Mouse (Mus musculus): ENCODE data around the gene Stac2.

The Stac2 gene

GRCm38 (mm10) chr11:98052989-98053834 lies at the start of gene Stac2:
Gene Stac2 (minus strand): TSS chr11:98053462.
- ATAC-seq (ENCODE audit: low TSS enrichment), result 0 out of 2 replicates have a peak, but pooled peaks have one; percentile 41

GRCm38 (mm10) chr11:98101332-98101731 lies 48.1 kb upstream of the Stac2 start:
- no peak for ATAC-seq (ENCODE audit: low TSS enrichment)

- no peak for ATAC-seq (ENCODE audit: low TSS enrichment)
Measured at GRCm38 (mm10) chr11:98090583-98090982, 37.3 kb upstream of the Stac2 start.

- peak; percentile 51; the same call in 1 of the 2 replicates for ATAC-seq (ENCODE audit: low TSS enrichment)
Measured at GRCm38 (mm10) chr11:98088224-98088623, 35.0 kb upstream of the Stac2 start.

- no peak for ATAC-seq (ENCODE audit: low TSS enrichment)
Measured at GRCm38 (mm10) chr11:98086574-98086973, 33.3 kb upstream of the Stac2 start.

- no peak for ATAC-seq (ENCODE audit: low TSS enrichment)
Measured at GRCm38 (mm10) chr11:98086141-98086540, 32.9 kb upstream of the Stac2 start.

GRCm38 (mm10) chr11:98082745-98083144 lies 29.5 kb upstream of the Stac2 start:
- ATAC-seq (ENCODE audit: low TSS enrichment), result no peak

GRCm38 (mm10) chr11:98080450-98080849 lies 27.2 kb upstream of the Stac2 start:
- ATAC-seq (ENCODE audit: low TSS enrichment), result no peak

GRCm38 (mm10) chr11:98077086-98077485 lies 23.8 kb upstream of the Stac2 start:
- ATAC-seq (ENCODE audit: low TSS enrichment), result no peak

GRCm38 (mm10) chr11:98075195-98075808 lies 22.0 kb upstream of the Stac2 start:
- peak; percentile 79 for ATAC-seq (ENCODE audit: low TSS enrichment)

GRCm38 (mm10) chr11:98073442-98073841 lies 20.2 kb upstream of the Stac2 start:
- ATAC-seq (ENCODE audit: low TSS enrichment), result no peak

- no peak for ATAC-seq (ENCODE audit: low TSS enrichment)
Measured at GRCm38 (mm10) chr11:98067255-98067654, 14.0 kb upstream of the Stac2 start.

- no peak for ATAC-seq (ENCODE audit: low TSS enrichment)
Measured at GRCm38 (mm10) chr11:98066201-98066600, 12.9 kb upstream of the Stac2 start.

- peak; percentile 31; the same call in 1 of the 2 replicates for ATAC-seq (ENCODE audit: low TSS enrichment)
Measured at GRCm38 (mm10) chr11:98061904-98062562, 8.8 kb upstream of the Stac2 start.

- ATAC-seq (ENCODE audit: low TSS enrichment), result no peak
Measured at GRCm38 (mm10) chr11:98061441-98061840, 8.2 kb upstream of the Stac2 start.

- ATAC-seq (ENCODE audit: low TSS enrichment), result peak; percentile 58
Measured at GRCm38 (mm10) chr11:98060104-98060692, 6.9 kb upstream of the Stac2 start.

GRCm38 (mm10) chr11:98059662-98060061 lies 6.4 kb upstream of the Stac2 start:
- ATAC-seq (ENCODE audit: low TSS enrichment), result peak; percentile 32; the same call in 1 of the 2 replicates

- peak; percentile 24 for ATAC-seq (ENCODE audit: low TSS enrichment)
Measured at GRCm38 (mm10) chr11:98057998-98058397, 4.7 kb upstream of the Stac2 start.

GRCm38 (mm10) chr11:98057466-98057865 lies 4.2 kb upstream of the Stac2 start:
- ATAC-seq (ENCODE audit: low TSS enrichment), result peak; percentile 53; the same call in 1 of the 2 replicates

GRCm38 (mm10) chr11:98052129-98052988 lies 903 bp downstream of the Stac2 start:
- ATAC-seq (ENCODE audit: low TSS enrichment), result peak; percentile 11; the same call in 1 of the 2 replicates

- ATAC-seq (ENCODE audit: low TSS enrichment), result no peak
Measured at GRCm38 (mm10) chr11:98051611-98052128, 1.6 kb downstream of the Stac2 start.
